Mouse (Mus musculus): Measurements from ENCODE around the gene Zfp566.

Zfp566 gene

GRCm38 (mm10) chr7:30053591-30053990, 36.7 kb downstream of the Zfp566 start:
- peak; percentile 40 for DNase-seq (ENCODE audit: low spot score)

DNA sequence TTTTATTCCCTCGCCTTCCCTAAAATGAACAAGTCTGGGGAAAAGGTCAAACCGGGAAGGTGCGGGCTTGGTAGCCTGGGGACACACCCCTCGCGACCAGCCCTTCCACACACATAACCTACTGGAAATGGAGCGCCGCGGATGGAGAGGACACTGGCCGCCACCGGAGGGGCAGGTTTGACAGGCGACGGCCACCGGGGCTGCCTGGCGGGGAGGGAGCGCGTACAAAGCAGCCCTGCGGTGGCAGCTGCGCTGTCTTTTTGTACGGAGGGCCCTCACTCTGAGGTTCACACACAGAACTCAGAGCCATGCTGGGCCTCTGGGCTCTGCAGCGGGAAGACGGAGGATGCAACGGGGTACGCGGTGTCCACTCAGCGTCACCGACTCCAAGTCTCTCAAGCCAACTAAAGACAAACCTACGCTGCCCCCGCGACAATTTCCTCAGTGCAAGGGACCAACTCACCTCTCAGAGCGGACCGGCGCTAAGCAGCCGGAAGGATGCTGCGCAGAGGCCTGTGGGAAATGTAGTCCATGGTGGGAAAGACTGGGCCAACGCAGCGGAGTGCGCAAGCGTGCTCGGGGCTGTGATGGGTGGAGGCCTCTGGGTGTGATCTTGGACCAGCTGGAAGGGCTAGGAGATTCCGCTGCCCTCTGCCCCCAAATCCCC, 39.3 kb downstream of the Zfp566 start, which contains the start of gene Zfp14:
TSS of gene Zfp14 (minus strand) at position 499 of the 667 bp plus-strand sequence.
- DNase-seq (ENCODE audit: low spot score), result peak; percentile 96

GRCm38 (mm10) chr7:30048126-30048525, 42.2 kb downstream of the Zfp566 start:
- no peak for DNase-seq (ENCODE audit: low spot score)

- no peak for DNase-seq (ENCODE audit: low spot score)
Measured at GRCm38 (mm10) chr7:30044354-30044753, 46.0 kb downstream of the Zfp566 start.

DNA sequence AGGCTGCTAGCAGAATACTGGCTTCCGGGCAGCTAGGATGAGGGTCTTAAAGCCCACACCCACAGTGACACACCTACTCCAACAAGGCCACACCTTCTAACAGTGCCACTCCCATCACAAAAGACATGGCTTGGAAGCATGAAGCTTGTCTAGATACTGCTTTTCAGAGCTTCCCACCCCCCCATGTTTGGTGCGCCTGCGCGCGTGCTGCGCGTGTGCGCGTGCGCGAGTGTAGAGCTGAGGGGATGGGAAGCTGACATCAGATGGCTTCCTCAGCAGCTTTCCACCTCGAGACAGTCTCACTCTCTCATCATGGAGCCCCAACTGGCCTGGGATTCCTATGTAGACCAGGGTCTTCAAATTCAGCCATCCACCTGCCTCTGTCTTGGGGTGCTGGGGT, 56.0 kb downstream of the Zfp566 start:
- DNase-seq (ENCODE audit: low spot score), result no peak

GRCm38 (mm10) chr7:30031379-30031778, 58.9 kb downstream of the Zfp566 start:
- DNase-seq (ENCODE audit: low spot score), result no peak

DNA sequence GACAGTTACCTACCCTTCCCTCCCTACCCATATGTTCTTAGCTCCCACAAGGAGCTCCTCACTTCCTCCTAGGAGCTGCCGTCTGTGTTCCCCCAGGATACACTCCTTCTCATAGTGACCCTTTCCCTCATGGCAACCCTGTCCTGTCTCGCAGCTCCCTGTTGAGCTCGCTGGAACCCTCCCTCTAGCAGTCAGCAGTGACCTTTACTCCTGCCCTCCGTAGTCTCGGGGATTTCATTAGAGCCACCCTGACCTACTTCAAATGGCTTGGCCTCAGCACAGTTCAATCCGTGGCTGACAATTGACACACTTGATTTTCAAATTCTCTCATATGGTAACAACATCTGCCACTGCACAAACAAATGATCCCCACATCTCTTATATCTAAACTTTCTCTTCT, 59.6 kb downstream of the Zfp566 start:
- DNase-seq (ENCODE audit: low spot score), result no peak

DNA sequence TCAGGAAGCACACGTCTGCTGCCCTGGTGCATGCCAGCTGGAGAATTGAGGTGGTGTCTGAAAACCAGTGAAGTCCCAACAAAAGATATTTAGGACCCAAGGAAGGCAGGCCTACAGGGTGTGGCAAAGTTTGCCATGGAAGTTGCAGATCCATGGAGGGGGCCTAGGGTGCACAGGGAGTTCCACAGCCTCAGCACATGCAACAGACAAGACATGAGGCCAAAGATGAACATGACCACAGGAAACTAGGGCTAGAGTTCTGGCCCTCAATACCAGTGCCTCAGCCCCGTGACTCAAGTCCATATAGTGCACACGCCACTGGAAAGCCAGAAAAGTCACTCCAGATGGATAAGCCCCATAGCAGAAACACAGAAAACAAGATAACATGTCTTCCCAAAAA, 61.8 kb downstream of the Zfp566 start:
- DNase-seq (ENCODE audit: low spot score), result no peak

Data from embryo, embryonic 10.5 days (tissue).